Mouse (Mus musculus) frontal cortex, postnatal 36 days (tissue): ENCODE measurements around the gene Trio.
"Not testable (repeated sequence)": the region's sequence is repeated elsewhere in the genome, so short reads cannot be mapped to it uniquely, and the experiment has no call there.

ENCODE experiments used
- DNase-seq, 2 experiments: peaks; one replicate each; pipeline ENCODE4 v3.0.0; 2022; ENCODE audit warnings: low spot score in 2 of 2

The Trio gene

GRCm38 (mm10) chr15:27840125-27840524 lies 185.5 kb downstream of the Trio start:
- no peak for DNase-seq

GRCm38 (mm10) chr15:27831646-27832045 lies 194.0 kb downstream of the Trio start:
- no peak for DNase-seq

GRCm38 (mm10) chr15:27827871-27828270 lies 197.8 kb downstream of the Trio start:
- DNase-seq, result not testable (repeated sequence)

- no peak for DNase-seq
Measured at GRCm38 (mm10) chr15:27826886-27827285, 198.8 kb downstream of the Trio start.

GRCm38 (mm10) chr15:27826048-27826637 lies 199.5 kb downstream of the Trio start:
- DNase-seq, result no peak

- no peak for DNase-seq
Measured at GRCm38 (mm10) chr15:27825390-27825789, 200.3 kb downstream of the Trio start.

- DNase-seq, result peak in 1 of 2 experiments; percentile 48
Measured at GRCm38 (mm10) chr15:27823581-27823980, 202.1 kb downstream of the Trio start.

GRCm38 (mm10) chr15:27822461-27822860 lies 203.2 kb downstream of the Trio start:
- DNase-seq, result no peak

GRCm38 (mm10) chr15:27821651-27822364 lies 203.8 kb downstream of the Trio start:
- no peak for DNase-seq

- DNase-seq, result peak in 1 of 2 experiments; percentile 59
Measured at GRCm38 (mm10) chr15:27817096-27817495, 208.6 kb downstream of the Trio start.

- no peak for DNase-seq
Measured at GRCm38 (mm10) chr15:27814677-27815391, 210.8 kb downstream of the Trio start.

- DNase-seq, result no peak
Measured at GRCm38 (mm10) chr15:27810793-27811488, 214.7 kb downstream of the Trio start.

GRCm38 (mm10) chr15:27810262-27810661 lies 215.4 kb downstream of the Trio start:
- no peak for DNase-seq

- DNase-seq, result no peak
Measured at GRCm38 (mm10) chr15:27808596-27809276, 216.9 kb downstream of the Trio start.

- DNase-seq, result no peak
Measured at GRCm38 (mm10) chr15:27806219-27806618, 219.4 kb downstream of the Trio start.

GRCm38 (mm10) chr15:27805654-27806053 lies 220.0 kb downstream of the Trio start:
- no peak for DNase-seq

GRCm38 (mm10) chr15:27804447-27804846 lies 221.2 kb downstream of the Trio start:
- no peak for DNase-seq

GRCm38 (mm10) chr15:27803568-27804345 lies 221.9 kb downstream of the Trio start:
- DNase-seq, result no peak

- no peak for DNase-seq
Measured at GRCm38 (mm10) chr15:27802243-27802642, 223.4 kb downstream of the Trio start.

- DNase-seq, result no peak
Measured at GRCm38 (mm10) chr15:27801177-27801576, 224.5 kb downstream of the Trio start.
